In genomic region chr7:101361021-101361420, GRCm38 (mm10) we compare ENCODE assay signal across 1 mouse cellular context.
TF ChIP-seq lines count a peak whose summit lies in the region.

No protein-coding gene starts in this region.

TF ChIP-seq in MEL, 35 proteins besides CTCF, POLR2A, EP300 and RAD21 (continued from another document):
- no peak for TF ChIP-seq MEF2A (IDR thresholded peaks at IDR 0.05; ENCODE audit: extremely low read depth, insufficient replicate concordance, low read depth, low read length, poor library complexity, severe bottlenecking)
- no peak for TF ChIP-seq ETS1 (IDR thresholded peaks at IDR 0.05; ENCODE audit: low read depth, low read length)
